In genomic region chrX:81070804-81071461, GRCm38 (mm10) we compare ENCODE assay signal across 9 mouse cellular contexts. TPM values are rescaled to one million over a fixed set of nuclear protein-coding genes. Genes with fewer than 3 reads are reported as not detected.
A peak's percentile ranks its signal among the peaks of the same experiment; 100 is the strongest.
DNase-seq lines count a peak whose midpoint lies in the region; ATAC-seq and TF ChIP-seq lines count a peak whose summit lies in the region.
"Had no signal": no experiment of that assay in that cellular context is flagged by ENCODE, and none has a peak within 500 bp of the region (broad histone marks: within the 10 kb centered on the region; RNA-seq: fewer than 3 reads in every experiment).

No protein-coding gene starts in this region.

- no peak for TF ChIP-seq CTCF in heart, postnatal 0 days (IDR thresholded peaks at IDR 0.05; ENCODE audit: low read depth)
- no peak for TF ChIP-seq CTCF in olfactory bulb, adult 2 months (IDR thresholded peaks at IDR 0.05; ENCODE audit: insufficient read depth, low read depth, low read length)

- DNase-seq in kidney, adult 9 months, result no peak
- peak; percentile 31 for DNase-seq in adrenal gland, postnatal 14 days
- DNase-seq in forebrain, embryonic 10.5 days (ENCODE audit: extremely low spot score, low spot score), result peak; percentile 42
- DNase-seq in heart, postnatal 0 days (ENCODE audit: low spot score), result peak; percentile 6
- peak; percentile 4 for DNase-seq in liver
- no peak for DNase-seq in thymus, postnatal 25 days

- no peaks in the 10 kb centered on the region for H3K9me3 ChIP-seq in kidney, embryonic 14.5 days (ENCODE audit: control insufficient read depth, low read length)
- no peaks in the 10 kb centered on the region for H3K9me3 ChIP-seq in forebrain, embryonic 10.5 days
- no peaks in the 10 kb centered on the region for H3K9me3 ChIP-seq in heart, postnatal 0 days (replicated peaks; ENCODE audit: control insufficient read depth, low read length)

- H3K36me3 ChIP-seq in kidney, embryonic 14.5 days (ENCODE audit: control insufficient read depth, insufficient read depth, low read length), result no peaks in the 10 kb centered on the region
- no peaks in the 10 kb centered on the region for H3K36me3 ChIP-seq in forebrain, embryonic 10.5 days (replicated peaks)
- H3K36me3 ChIP-seq in heart, postnatal 0 days (replicated peaks; ENCODE audit: control insufficient read depth, insufficient read depth, low read length), result no peaks in the 10 kb centered on the region

- H3K4me3 ChIP-seq in kidney, embryonic 14.5 days (ENCODE audit: low read length), result peak overlapping the region; percentile 56
- peak overlapping the region; percentile 67 for H3K4me3 ChIP-seq in forebrain, embryonic 10.5 days
- H3K4me3 ChIP-seq in heart, postnatal 0 days (ENCODE audit: low read depth, low read length), result peak overlapping the region; percentile 69
- H3K4me3 ChIP-seq in olfactory bulb, adult 2 months (ENCODE audit: insufficient read depth, low read depth, low read length), result peak overlapping the region; percentile 81

- no peaks in the 10 kb centered on the region for H3K4me1 ChIP-seq in kidney, embryonic 14.5 days (ENCODE audit: control insufficient read depth, insufficient read depth, low read length)
- H3K4me1 ChIP-seq in forebrain, embryonic 10.5 days, result peaks cover 11% of the 10 kb centered on the region; the same call in 1 of the 2 replicates
- H3K4me1 ChIP-seq in heart, postnatal 0 days (ENCODE audit: control insufficient read depth, insufficient read depth), result no peaks in the 10 kb centered on the region
- H3K4me1 ChIP-seq in olfactory bulb, adult 2 months (ENCODE audit: control insufficient read depth, insufficient read depth, low read length), result no peaks in the 10 kb centered on the region

- no peak for TF ChIP-seq EP300 in heart, postnatal 0 days (IDR thresholded peaks at IDR 0.05; ENCODE audit: low read depth)

- 14% methylated on average over 40 of the region's 45 CpGs for WGBS in kidney, embryonic 14.5 days
- 13% methylated on average over 45 of the region's 45 CpGs for WGBS in forebrain, embryonic 10.5 days
- WGBS in heart, postnatal 0 days, result 11% methylated on average over 36 of the region's 45 CpGs
- 7% methylated on average over 45 of the region's 45 CpGs for WGBS in olfactory bulb, adult 2 months

- peak; percentile 69 for ATAC-seq in kidney, embryonic 14.5 days (ENCODE audit: low FRiP score, low TSS enrichment)
- ATAC-seq in heart, postnatal 0 days (ENCODE audit: insufficient read depth, low read depth), result peak; percentile 28

- peak overlapping the region; percentile 36 for H3K4me2 ChIP-seq in kidney, embryonic 14.5 days (replicated peaks; ENCODE audit: low read depth, low read length)
- peak overlapping the region; percentile 75 for H3K4me2 ChIP-seq in heart, postnatal 0 days (ENCODE audit: low read depth, low read length)

- no peak for TF ChIP-seq POLR2A in olfactory bulb, adult 2 months (IDR thresholded peaks at IDR 0.05; ENCODE audit: insufficient read depth, low read depth, low read length)

- H3K9ac ChIP-seq in kidney, embryonic 14.5 days (ENCODE audit: low read depth, low read length), result peak overlapping the region; percentile 63
- H3K9ac ChIP-seq in heart, postnatal 0 days (replicated peaks; ENCODE audit: low read depth, low read length), result peak overlapping the region; percentile 71

- H3K27me3 ChIP-seq in kidney, embryonic 14.5 days (ENCODE audit: control insufficient read depth, insufficient read depth, low read length), result no peaks in the 10 kb centered on the region
- no peaks in the 10 kb centered on the region for H3K27me3 ChIP-seq in forebrain, embryonic 10.5 days (ENCODE audit: poor library complexity, severe bottlenecking)
- no peaks in the 10 kb centered on the region for H3K27me3 ChIP-seq in heart, postnatal 0 days (ENCODE audit: control insufficient read depth, insufficient read depth, low read length)

- H3K27ac ChIP-seq in kidney, embryonic 14.5 days (ENCODE audit: low read depth, low read length), result peak overlapping the region; percentile 71; the same call in 1 of the 2 replicates
- H3K27ac ChIP-seq in forebrain, embryonic 10.5 days, result peak overlapping the region; percentile 91
- H3K27ac ChIP-seq in heart, postnatal 0 days (ENCODE audit: low read depth), result peak overlapping the region; percentile 92
- H3K27ac ChIP-seq in olfactory bulb, adult 2 months (ENCODE audit: insufficient read depth, low read depth, low read length), result peak overlapping the region; percentile 70

RNA-seq across cellular contexts. Expression of gene Tmem47, which starts 0.4 kb away (rescaled TPM):
- polyA plus RNA-seq in kidney, embryonic 14.5 days (2014; fragmentation: Nextera tagmentation; extraction: Ambion mirVana), result 18.2 and 25.1 TPM in 2 replicates
- 17.1 and 21.0 TPM in 2 replicates for total RNA-seq in adrenal gland, postnatal 14 days (2021)
- polyA plus RNA-seq in forebrain, embryonic 10.5 days (2016; fragmentation: Nextera tagmentation; extraction: Ambion mirVana), result 42.3 and 51.4 TPM in 2 replicates
- total RNA-seq in heart, postnatal 0 days (2014; rRNA removed; ENCODE audit: low replicate concordance), result 46.5 and 60.9 TPM in 2 replicates
- 12.4 and 12.6 TPM in 2 replicates for polyA plus RNA-seq in heart, postnatal 0 days (2015; fragmentation: Nextera tagmentation; extraction: Ambion mirVana)
- polyA plus RNA-seq in olfactory bulb, adult 2 months (2012; ENCODE audit: insufficient read depth, insufficient read length, low replicate concordance, missing spikeins), result not detected in 2 replicates
- total RNA-seq: MEL had no signal

Comparison
In these comparisons a context has a peak if more than half of its experiments do, and no peak if none do; other contexts are left out.
1. DNase-seq: peak in adrenal gland, postnatal 14 days (single experiment), forebrain, embryonic 10.5 days (single experiment), heart, postnatal 0 days (single experiment) and liver (single experiment); none in kidney, adult 9 months (single experiment) and thymus, postnatal 25 days (single experiment).
2. Peak in every context shown above with its lines, with median percentiles within 50 percentile points of each other: H3K27ac ChIP-seq and H3K4me3 ChIP-seq.